Mouse (Mus musculus): ENCODE measurements around the gene Notch1. TPM values are rescaled to one million over a fixed set of nuclear protein-coding genes. Genes with fewer than 3 reads are reported as not detected.

The Notch1 gene
- polyA plus RNA-seq, 3 experiments from 2014 or later: 24.9 to 41.2 (median 27.0) TPM

DNA sequence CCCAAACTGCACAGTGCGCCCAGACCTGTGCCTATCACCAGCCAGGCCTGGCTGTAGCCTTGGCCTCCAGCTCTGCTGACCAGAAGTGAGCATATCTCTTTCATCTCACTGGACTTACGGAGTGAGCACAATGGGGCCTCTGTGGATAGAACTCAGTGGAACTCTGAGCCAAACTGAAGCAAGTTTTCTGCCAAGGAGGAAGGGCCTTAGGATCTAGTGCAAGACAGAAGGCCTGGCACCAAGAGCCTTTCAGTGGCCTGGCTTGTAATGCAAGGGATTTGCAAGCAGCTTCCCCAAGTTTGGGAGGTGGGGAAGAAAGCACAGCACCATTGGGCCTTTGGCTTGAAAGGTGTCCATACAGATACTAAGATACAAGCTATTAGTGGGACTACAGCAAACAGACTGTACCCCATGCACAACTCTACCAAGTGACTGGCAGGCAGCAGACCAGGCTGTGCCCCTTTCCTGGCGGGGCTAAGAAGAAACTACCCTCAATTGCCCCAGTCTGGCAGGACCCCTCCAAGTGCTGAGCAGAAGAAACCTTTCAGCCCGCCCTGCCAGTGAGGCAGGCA lies 16.4 kb downstream of the Notch1 start:
- ATAC-seq: no peak

DNA sequence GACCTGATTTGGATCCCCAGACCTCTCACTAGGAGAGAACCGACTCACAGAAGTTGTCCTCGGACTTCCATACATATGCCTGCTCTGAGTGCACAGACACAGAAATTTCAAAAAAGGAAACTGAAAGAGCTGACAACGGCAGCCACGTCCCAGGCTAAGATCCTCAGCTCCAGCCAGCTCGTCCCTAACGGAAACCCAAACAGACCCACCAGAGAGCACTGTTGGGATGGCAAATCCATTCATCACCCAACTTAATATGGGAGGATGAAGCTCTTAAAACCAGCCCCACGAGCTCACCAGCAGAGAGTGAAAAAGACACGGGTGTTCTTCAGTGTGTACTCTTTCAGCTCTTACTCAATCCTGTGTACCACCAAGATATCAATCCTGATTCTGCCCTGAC lies 17.8 kb downstream of the Notch1 start:
- ATAC-seq: no peak

DNA sequence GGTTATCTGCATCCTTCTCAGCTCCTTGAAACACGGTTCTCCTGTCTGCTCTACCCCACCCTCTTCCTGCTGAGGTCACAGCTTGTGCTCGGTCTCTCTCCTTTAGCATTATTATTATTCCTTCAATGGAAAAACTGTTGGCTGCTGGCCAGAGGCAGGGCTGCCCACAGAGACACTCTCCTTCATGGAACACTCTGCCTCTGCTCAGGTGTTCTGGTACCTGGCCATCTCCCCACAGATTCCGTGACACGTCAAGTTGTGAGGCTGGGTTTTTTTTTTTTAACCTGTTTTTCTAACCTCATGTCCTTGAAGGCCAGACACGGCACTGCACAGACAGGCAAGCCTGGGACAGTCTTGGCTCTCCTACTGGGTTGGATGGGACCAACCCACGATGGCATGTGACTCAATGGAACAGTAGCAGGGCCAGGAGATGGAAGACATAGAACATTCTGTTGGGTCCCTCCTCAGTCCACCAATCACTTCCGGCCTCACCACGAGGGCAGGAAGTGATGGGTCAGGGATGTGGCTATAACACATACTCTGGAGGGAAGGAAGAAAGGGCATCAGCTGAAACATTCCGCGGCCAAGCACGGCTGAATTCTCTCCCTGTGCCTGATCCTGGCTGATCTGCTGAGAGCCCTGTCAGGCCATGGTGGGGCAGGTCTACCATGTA lies 18.5 kb downstream of the Notch1 start:
- peak; percentile 26 for ATAC-seq

DNA sequence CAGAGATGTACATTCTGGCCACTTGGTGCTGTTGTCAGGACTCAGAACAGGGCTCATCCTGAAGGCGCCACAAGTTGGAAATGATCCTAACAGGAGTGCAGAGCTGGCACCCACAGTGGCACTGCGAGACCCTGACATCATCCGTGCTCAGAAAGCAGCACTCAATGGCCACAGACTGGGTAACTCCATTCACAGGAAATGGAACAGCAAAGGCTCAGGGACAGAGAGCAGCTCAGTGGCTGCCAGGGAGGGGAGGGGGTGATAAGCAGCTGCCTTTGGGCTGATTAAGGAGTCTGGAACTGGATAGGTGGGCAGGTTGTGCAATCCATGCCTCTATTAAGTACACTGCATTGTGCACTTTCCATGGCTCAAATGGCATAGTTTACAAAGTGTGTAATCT lies 20.0 kb downstream of the Notch1 start:
- ATAC-seq: no peak

DNA sequence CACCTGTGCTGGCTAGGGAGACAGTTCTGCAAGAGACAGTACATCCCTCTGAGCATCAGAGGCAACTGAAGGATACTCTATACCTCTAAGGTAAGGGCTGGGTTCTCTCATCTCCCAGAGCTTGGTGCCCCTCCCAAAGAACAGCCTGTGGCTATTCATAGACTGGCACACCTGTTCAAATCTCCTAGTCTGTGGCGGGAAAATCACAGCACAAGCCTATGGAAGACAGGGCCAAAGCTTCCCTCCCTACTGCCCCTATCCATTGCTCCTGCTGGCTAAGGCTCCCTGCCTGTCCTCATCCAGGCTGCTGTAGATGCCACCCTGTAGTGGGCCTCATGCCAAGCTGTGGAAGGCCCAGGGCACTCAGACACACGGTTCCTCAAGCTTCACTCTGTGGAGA lies 20.8 kb downstream of the Notch1 start:
- no peak for ATAC-seq

DNA sequence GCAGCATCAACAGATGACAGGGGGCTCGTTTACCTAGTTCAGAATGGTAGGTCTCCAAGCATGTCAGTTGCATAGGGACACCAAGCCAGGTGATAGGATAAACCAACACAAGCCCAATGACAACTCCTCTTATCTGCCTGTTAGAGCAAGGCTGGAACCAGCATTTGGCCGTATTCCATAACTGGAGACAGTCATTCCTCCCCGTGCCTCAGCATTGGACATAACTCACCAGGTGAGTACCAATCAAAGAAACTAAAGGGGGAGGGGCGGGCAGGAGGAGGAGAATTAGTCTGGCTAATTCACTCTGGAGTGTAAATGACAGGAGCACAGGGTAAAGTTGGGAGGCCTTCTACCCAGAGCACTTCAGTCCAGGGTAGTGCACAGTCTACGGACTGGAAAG lies 21.5 kb downstream of the Notch1 start:
- ATAC-seq: no peak

DNA sequence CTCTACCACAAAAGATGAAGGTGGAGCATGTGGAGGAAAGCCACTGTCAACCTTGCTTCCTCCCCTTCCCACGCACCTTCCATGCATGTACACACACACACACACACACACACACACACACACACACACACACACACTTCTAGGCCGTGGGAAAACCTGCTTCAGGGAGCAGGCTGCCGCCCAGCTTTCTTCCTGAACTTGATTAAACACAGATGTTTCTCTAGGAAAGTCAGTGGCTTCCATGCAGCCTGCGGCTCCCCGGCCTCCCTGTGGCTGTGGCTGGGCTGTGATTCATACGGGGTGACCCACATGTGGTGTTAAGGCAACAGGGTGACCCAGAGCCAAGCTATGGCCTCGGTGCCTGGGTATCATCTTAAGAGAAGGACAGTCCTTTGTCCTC lies 22.1 kb downstream of the Notch1 start:
- no peak for ATAC-seq

DNA sequence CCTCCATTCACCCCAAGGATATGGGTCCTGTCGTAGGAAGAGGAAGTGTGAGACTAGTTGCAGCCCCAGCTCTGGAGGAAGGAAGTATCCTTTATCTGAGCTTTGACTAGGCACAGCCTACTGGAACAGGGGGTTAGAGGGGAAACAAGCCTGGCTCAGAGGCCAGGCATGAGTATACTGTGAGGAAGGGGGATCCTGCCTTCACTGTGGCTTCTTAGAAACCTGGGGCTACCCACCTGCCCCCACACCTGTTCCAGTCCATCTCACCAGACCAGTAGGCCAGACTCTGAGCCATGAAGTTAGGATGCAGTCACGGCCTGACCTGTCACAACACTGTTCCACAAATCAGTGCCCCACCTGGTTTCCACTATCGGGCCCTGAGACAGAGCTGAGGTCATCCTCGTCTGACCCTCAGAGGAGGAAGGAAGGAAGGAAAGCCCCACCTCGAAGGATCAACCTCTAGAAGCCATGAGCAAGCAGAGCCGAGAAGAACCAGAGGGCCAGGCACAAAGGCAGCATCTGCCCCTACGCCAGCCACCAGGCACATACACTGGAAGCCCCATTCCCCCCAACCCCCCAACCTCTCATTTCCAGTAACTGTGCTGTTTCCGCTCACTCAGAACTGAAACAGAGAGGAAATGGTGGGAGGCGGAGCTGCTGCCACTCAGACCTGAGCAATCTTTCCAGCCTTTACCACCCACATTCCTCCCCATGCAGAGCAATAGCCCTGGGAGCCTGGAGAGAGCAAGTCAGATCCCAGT lies 23.3 kb downstream of the Notch1 start:
- ATAC-seq: peak; percentile 72

DNA sequence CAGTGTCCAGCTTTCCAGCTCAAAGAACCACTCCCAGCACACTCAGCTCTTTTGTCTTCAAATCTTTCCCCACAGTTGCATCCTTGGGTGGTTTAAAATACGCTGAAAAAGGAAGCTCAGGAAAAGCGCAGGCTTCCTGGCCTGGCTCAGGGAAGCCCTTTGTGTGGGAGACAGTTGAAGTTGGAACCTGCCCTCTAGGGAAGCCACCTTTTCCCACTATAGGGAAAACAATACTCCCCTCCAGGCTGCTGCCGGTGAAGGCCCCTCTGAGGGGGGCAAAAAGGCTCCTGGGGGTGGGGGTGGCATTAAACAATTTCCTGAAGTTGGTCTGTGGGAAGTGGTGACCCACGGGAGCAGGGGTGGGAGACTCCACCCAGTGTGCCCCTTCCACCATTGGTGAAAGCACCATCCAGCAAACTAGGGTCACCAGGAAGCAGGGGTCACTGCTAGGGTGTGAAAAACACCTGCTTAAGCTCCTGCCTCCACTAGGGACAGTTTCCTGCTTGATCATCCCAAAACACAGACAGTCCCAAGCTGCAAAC lies 25.6 kb downstream of the Notch1 start:
- ATAC-seq: no peak

DNA sequence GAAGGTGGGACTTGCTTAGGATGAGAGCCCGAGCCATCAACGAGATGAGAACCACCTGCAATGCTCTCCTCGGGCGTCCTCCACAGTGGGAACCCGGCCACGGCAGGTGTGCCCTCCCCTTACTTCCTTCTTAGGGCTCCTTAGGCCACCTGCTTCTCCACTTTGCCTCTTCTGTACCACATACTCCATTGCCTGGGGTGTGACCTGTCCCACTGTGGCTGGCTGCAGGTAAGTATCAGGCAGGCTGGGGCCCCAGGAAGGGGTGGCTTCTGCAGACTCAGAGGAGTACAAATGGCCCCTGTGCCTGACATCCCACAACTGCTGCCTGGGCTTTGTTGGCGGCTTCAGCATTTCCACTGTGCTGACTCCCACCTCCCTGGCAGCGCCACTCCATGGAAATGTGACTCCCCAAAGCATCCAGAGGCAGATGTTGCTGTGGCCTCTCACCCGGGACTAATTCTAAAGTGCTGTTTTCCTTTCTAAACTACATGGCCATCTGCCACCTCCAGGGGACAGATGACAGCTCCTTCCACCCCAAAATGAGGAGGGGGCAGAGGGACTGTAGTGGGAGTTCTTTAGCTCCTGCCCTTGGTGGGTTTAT lies 27.8 kb downstream of the Notch1 start:
- ATAC-seq: no peak

DNA sequence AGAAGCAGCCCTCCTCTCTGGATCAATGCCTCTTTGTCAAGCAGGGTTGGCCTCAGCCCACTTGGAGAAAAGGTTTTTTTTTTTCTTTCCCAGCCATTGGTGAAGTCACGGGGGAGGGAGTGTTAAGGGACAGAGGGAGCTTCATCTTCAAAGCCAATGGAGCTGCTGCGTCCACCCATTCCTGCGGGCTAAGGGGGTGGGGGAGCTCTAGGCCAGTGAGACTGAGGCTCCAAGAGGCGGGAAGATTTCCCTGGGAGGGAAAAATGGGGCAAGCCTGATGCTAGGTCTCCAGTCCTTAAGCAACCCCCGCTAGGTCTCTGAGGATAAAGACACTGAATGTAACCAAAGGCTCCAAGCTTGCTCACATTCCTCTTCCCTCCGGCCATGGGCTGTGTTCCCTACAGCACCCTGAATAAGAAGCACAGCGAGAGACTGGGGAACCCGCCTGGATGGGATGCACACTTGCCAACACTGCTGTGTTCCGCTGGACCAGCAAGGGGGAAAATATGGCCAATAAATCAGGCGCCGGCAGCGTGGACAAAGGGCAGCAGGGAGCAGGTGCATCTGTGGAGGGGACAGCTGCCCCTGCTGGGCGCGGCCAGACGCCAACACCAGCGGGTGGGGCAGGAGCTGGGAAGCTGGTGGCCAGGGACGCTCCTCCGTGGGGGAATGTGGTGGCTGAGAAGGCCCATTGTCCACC lies 29.0 kb downstream of the Notch1 start:
- no peak for ATAC-seq

DNA sequence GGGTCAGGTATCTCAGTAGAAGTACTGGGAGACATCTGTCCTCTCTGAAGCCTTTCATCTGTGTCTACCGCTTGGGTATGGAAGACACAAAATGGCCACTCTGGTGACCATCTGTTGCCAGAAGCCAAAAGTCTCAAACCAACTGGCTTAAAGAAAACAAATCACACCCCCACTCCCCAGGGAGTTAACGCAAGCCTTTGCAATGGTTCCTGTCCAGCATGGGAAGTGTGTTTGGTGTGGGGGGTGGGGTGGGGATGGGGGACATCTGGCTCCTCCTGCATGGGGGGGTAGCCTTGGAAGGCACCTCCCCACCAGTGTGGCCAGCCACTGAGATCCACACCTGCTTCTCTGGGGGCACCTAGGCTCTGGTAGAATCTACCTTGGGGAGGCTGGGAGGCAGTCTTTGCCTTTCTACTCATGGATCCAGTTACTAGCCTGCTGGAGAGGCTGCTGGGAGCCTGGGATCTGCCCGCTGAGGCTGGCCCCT lies 29.6 kb downstream of the Notch1 start:
- no peak for ATAC-seq

DNA sequence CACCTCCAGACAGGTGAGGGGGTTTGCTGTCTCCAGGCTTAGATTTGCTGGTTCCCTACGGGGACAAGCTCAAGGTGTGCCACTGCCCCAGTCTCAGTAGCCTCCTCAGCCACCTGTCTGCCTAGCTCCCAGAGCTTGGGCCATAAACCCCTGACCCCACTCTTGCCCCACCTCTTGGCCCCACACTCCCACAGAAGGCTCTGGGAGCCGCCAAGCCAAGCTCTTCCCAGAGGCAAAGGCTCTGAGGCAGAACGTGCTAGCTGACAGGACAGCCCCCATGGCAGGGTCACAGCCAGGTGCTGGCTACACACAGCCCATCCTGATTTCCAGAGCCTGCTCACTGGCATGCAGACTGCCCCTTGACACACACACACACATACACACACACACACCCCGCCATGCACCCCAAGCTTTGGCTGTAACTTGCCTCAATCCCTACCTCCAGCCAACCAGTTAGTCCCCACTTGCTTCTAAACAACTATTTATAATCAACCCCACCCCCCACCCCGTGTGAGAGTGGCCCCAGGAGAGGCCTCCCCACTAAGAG lies 30.1 kb downstream of the Notch1 start:
- ATAC-seq: no peak

DNA sequence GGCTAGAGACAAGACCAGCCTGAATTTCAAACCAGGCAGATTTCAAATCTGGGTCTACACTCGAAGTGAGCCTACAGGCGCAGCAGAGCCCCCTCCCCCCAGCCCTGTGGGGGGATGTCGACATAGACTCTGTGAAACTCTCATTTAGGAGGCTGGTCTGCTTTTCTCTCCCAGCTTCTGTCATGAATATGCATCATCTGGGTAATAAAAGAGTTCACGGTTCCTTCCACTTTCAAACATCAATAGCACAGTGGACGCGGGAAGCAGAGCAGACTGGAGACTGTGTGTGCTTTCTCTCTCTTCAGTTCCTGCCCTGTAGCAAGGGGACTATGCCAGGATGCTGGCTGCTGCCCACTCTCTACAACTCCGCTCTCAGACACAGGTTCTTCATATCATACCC lies 30.8 kb downstream of the Notch1 start:
- ATAC-seq: no peak

DNA sequence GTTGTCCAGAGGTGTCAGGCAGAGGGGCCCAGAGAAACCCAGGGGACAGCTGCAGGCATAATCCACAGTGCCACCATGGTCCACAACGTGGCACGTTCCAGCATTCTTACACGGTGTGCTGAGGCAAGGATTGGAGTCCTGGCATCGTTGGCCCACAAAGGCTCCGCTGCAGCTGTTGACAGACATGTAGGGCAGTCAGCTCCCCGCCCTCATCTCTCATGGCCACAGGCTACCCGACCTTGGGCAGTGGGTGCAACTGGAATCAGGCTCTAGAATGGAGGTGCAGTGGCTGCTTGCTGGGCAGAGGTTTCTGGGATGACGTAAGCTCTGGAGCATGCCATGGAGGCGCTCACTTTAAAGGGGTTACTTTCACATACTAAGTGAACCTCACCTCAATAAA lies 31.2 kb downstream of the Notch1 start:
- ATAC-seq: no peak

DNA sequence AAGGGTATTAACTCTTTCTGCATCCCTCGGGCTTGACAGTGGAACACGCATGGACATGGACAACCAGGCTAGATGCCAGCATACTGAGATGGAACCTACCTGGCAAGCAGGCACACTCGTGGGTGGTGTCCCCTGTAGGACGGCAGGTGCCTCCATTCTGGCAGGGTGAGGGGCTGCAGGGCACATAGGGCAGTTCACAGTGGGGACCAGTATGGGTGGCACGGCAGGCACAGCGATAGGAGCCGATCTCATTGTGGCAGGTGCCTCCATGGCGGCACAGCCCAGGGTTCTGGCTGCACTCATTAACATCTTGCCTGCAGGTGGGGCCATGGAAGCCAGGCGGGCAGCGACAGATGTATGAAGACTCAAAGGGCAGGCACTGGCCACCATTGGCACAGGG lies 32.3 kb downstream of the Notch1 start:
- ATAC-seq: no peak

DNA sequence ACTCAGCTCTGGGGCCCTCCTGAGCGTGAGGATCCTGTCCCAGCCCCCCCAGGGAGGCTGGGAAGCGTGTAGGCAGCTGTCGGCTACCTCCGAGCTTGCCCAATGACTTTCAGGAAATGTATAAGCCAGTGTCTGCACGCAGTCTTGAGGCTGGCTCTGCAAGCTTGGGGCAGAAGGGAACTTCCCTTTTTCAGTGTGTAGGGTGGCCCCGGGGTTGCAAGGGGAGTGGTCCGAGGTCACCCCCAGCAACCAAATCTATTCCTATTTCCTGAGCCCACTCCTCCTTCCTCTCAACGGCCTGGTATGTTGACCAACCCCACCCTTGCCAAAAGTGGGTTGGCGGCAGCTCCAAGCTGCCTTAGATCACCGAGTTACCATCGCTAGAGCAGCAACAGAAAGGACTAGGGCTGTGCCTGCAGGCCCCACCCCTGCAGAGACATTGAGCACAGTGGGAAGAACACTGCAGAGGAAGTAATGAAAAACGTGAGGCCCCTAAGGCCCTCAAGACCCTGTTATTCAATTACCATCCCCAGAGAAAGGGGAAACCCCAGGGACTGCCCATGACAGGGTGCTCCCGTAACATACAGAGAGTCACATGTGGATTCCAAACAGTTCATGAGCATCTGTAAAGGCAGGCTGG lies 33.1 kb downstream of the Notch1 start:
- ATAC-seq: peak; percentile 81

DNA sequence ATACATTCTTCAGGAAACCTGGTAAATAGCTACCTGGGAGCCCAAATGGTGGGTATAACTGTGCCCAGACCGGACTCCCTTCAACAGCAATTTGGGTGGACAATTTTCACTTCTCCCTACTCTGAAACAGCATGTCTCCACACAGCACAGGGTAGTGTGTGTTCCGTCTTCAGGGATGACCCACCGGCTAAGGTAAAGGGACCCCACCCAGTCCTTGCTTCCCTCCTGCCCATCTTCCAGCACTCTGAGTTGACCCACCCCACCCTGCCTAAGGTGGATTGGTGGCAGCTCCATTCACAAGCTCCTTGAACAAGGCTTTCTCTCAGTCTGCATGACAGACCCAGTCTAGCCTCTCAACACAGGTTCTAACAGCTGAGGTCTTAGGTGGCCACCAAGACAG lies 33.6 kb downstream of the Notch1 start:
- no peak for ATAC-seq

DNA sequence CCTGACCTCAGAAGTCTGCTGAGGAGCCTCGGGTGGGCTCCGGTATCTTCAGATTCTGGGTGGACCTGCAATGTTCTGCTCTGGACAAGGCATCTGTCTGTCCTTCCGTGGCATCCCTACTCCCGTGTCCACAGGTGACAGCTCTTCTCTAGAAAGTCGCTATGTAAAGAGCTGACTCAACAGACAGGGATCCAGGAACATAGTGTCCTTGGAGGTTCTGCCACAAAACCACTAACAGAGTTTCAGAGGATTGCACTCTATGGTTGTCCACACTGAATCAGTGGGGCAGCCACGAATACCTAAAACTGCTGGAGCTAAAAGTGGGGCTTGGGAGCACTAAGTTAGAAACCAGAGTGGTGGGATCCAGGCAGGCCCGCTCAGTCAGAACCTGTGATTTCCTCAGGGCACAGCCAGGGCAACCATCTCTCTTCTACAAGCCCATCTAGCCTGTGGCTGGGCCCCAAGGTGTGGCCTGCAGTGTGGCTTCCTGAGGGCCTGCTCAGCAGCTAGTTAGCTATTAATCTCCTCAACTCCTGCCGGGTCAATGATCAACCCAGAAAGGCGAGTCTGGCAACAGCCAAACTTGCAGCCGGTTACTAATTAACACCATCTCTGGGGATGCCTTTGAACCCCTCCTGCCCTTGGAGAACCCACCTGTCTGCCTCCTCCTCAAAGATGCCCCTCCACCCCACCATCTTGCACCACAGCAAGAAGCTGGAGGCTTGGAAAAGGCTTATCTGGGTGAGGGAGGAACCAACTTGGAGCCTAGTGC lies 34.6 kb downstream of the Notch1 start:
- no peak for ATAC-seq

DNA sequence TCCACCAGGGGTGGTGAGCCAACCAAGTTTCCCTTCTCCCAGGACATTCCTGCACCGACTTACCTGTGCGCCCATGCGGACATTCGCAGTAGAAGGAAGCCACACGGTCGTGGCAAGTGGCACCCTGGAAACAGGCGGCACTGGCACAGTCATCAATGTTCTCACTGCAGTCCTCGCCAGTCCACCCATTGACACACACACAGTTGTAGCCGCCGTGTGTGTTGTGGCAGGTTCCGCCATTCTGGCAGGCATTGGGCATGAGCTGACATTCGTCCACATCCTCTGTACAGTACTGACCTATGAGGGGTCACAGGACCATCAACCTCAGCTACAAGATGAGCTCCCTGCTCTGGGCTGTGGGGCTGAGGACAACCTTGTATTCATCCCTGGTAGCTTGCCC lies 35.6 kb downstream of the Notch1 start:
- ATAC-seq: no peak

DNA sequence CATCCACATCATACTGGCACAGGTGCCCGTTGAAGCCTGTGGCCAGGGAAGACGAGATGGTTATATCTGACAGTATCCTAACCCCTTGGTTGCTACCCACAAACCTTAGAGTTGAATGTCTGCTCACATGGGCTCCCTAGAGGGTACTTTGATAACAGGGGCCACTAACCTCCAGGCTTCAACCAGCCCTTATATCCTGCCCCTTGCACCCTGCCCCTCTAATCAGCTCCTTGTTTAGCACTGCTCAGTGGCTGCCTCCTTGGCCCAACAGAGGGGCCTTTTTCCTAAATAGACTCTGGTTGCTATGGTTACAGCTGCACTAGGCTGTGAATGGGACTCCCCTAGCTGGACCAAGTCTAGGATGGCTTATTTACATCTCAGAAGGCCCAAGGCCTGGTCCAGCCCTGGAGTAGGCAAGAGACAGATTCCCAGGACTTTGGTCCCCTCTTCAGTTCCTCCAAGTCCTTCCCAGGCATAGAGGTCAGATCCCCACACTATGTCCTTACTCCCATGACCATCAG lies 37.7 kb downstream of the Notch1 start:
- ATAC-seq: no peak

All from inflammation-experienced regulatory T-cells, adult 6 months (primary cell).